Mouse (Mus musculus): ENCODE results near the gene Ces1d.

- TF ChIP-seq CTCF (IDR thresholded peaks at IDR 0.05; ENCODE audit: borderline replicate concordance, extremely low read depth, insufficient read depth, insufficient read length): no peak
- no peak for TF ChIP-seq POLR2A (IDR thresholded peaks at IDR 0.05; ENCODE audit: borderline replicate concordance, extremely low read depth, insufficient read depth, insufficient read length, poor library complexity, severe bottlenecking)
These were observed 75.6 kb downstream of the Ces1d start for GRCm38 (mm10) chr8:93122005-93122404.

Measured in brain, embryonic 14.5 days (tissue).